Mouse (Mus musculus) ZHBTc4 (cell line): ENCODE data around the gene Fam189a1.

Source experiments
- DNase-seq: peaks from one replicate; pipeline ENCODE4 v3.0.0-alpha.2; 2011; ENCODE audit warnings: low read depth, low spot score

Gene Fam189a1

GRCm38 (mm10) chr7:64884187-64884862 lies 272.0 kb downstream of the Fam189a1 start:
- DNase-seq = no peak

GRCm38 (mm10) chr7:64882243-64882642 lies 274.1 kb downstream of the Fam189a1 start:
- DNase-seq = no peak

- DNase-seq = no peak
Observed at GRCm38 (mm10) chr7:64881387-64881786, 275.0 kb downstream of the Fam189a1 start.

- no peak for DNase-seq
Observed at GRCm38 (mm10) chr7:64880415-64880814, 276.0 kb downstream of the Fam189a1 start.

- DNase-seq = no peak
Observed at GRCm38 (mm10) chr7:64874941-64875340, 281.4 kb downstream of the Fam189a1 start.

GRCm38 (mm10) chr7:64873266-64873665 lies 283.1 kb downstream of the Fam189a1 start:
- DNase-seq = no peak

- DNase-seq = peak; percentile 98
Observed at GRCm38 (mm10) chr7:64872743-64873241, 283.6 kb downstream of the Fam189a1 start, which contains the start of gene Nsmce3. Nsmce3 (minus strand) TSS chr7:64872997.

GRCm38 (mm10) chr7:64871987-64872742 lies 284.2 kb downstream of the Fam189a1 start:
- DNase-seq = no peak

GRCm38 (mm10) chr7:64869549-64870065 lies 286.8 kb downstream of the Fam189a1 start:
- no peak for DNase-seq

GRCm38 (mm10) chr7:64863538-64863937 lies 292.8 kb downstream of the Fam189a1 start:
- DNase-seq = no peak

- no peak for DNase-seq
Observed at GRCm38 (mm10) chr7:64862978-64863377, 293.4 kb downstream of the Fam189a1 start.

GRCm38 (mm10) chr7:64856526-64857082 lies 299.8 kb downstream of the Fam189a1 start:
- DNase-seq = no peak

- DNase-seq = no peak
Observed at GRCm38 (mm10) chr7:64855976-64856375, 300.4 kb downstream of the Fam189a1 start.

- no peak for DNase-seq
Observed at GRCm38 (mm10) chr7:64855389-64855927, 300.9 kb downstream of the Fam189a1 start.

- peak; percentile 65 for DNase-seq
Observed at GRCm38 (mm10) chr7:64850791-64851190, 305.6 kb downstream of the Fam189a1 start.

- DNase-seq = no peak
Observed at GRCm38 (mm10) chr7:64847366-64847899, 308.9 kb downstream of the Fam189a1 start.

- no peak for DNase-seq
Observed at GRCm38 (mm10) chr7:64846061-64846460, 310.3 kb downstream of the Fam189a1 start.

GRCm38 (mm10) chr7:64840946-64841659 lies 315.3 kb downstream of the Fam189a1 start:
- DNase-seq = peak; percentile 36

- DNase-seq = no peak
Observed at GRCm38 (mm10) chr7:64840576-64840895, 315.8 kb downstream of the Fam189a1 start.

GRCm38 (mm10) chr7:64839801-64840575 lies 316.4 kb downstream of the Fam189a1 start:
- peak; percentile 99 for DNase-seq
